Mouse (Mus musculus): ENCODE measurements around the gene Smarca2. TPM values are rescaled to one million over a fixed set of nuclear protein-coding genes. Genes with fewer than 3 reads are reported as not detected.

Gene Smarca2
- polyA plus RNA-seq (2012; fragmentation: generic; extraction: Trizol), result 2.1 TPM
- long read RNA-seq, experiment 1, partial matches to known transcripts, result 5 of 12 reads
- long read RNA-seq, experiment 1, other reads (novel, unspliced or antisense), result 6 of 12 reads
- long read RNA-seq, experiment 2, partial matches to known transcripts, result 15 of 33 reads
- long read RNA-seq, experiment 2, other reads (novel, unspliced or antisense), result 17 of 33 reads

DNA sequence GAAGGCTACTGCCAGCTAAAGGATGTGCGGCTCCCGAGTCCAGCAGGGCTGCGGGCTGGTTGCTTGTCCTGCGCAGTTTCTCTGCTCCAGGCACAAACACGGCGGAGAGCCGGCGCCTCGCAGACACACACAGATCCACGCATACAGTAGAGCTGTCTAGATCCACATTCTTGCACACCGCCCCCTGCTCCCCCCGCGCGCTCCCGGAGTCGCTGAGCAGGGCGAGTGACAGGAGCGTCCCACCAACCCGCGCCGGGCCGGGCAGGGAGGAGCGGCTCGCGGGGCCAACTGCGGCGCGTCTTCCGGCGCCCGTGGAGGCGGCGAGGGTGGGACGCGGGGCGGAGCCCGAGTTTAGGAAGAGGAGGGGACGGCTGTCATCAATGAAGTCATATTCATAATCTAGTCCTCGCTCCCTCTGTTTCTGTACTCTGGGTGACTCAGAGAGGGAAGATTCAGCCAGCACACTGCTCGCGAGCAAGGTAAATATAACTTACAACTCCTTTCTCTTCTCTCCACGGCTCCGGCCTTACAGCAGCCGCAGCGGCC lies at the start of gene Smarca2:
Smarca2 (plus strand) TSS at position 296 of the 546 bp plus-strand sequence.
- Histone ChIP-seq H3K4me3 (ENCODE audit: insufficient read depth, poor library complexity, severe bottlenecking) (peak within 1 kb of the TSS; percentile 31), H3K36me3 (ENCODE audit: control insufficient read depth, insufficient read depth) (no peaks in the 10 kb centered on the region), H3K79me2 (ENCODE audit: control insufficient read depth, insufficient read depth) (no peaks in the 10 kb centered on the region), H3K79me3 (ENCODE audit: low read depth) (no peaks in the 10 kb centered on the region), H3ac (ENCODE audit: control insufficient read depth, insufficient read length, low read depth) (peak within 1 kb of the TSS; percentile 36), H3K27me3 (ENCODE audit: control insufficient read depth, insufficient read depth, insufficient read length) (peaks cover 29% of the 10 kb centered on the region)
- TF ChIP-seq USF1 (IDR thresholded peaks at IDR 0.05; ENCODE audit: low read depth) (no peak), MYOG (IDR thresholded peaks at IDR 0.05; ENCODE audit: control insufficient read depth, extremely low read depth, insufficient read length) (no peak), CTCF (IDR thresholded peaks at IDR 0.05; ENCODE audit: control insufficient read depth, insufficient read depth, insufficient read length) (no peak), MYOD1 (IDR thresholded peaks at IDR 0.05; ENCODE audit: control insufficient read depth, insufficient read length, low read depth) (no peak), FOSL1 (IDR thresholded peaks at IDR 0.05; ENCODE audit: insufficient read depth, low read length, poor library complexity, severe bottlenecking) (no peak), CEBPB (IDR thresholded peaks at IDR 0.05; ENCODE audit: low read depth) (no peak), MAX (IDR thresholded peaks at IDR 0.05) (no peak)

DNA sequence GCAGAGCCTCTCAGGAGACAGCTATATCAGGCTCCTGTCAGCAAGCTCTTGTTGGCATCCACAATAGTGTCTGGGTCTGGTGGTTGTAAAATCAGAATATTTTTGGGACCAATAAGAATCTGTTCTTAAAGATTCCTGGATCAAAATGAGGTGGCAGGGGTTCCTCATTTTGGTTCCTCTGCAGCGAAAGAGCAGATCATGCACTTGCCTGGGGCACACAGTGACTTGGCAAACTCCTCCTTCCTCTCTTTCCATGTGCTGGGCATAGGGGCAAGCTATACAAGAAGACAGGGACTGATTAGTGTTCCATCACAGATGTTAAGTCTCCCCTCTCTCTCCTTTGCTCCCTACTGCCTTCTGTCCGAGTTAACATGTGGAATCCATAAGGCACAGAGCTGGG lies 40.0 kb upstream of the Smarca2 start:
- Histone ChIP-seq H3K36me3 (ENCODE audit: control insufficient read depth, insufficient read depth) (no peaks in the 10 kb centered on the region), H3K27me3 (ENCODE audit: control insufficient read depth, insufficient read depth, insufficient read length) (no peaks in the 10 kb centered on the region), H3K79me3 (ENCODE audit: low read depth) (no peaks in the 10 kb centered on the region), H3K4me3 (ENCODE audit: insufficient read depth, poor library complexity, severe bottlenecking) (no peak overlapping the region), H3ac (ENCODE audit: control insufficient read depth, insufficient read length, low read depth) (no peak overlapping the region), H3K79me2 (ENCODE audit: control insufficient read depth, insufficient read depth) (no peaks in the 10 kb centered on the region)
- no peak for TF ChIP-seq MYOG (IDR thresholded peaks at IDR 0.05; ENCODE audit: control insufficient read depth, extremely low read depth, insufficient read length)
- no peak for TF ChIP-seq FOSL1 (IDR thresholded peaks at IDR 0.05; ENCODE audit: insufficient read depth, low read length, poor library complexity, severe bottlenecking)
- TF ChIP-seq CTCF (IDR thresholded peaks at IDR 0.05; ENCODE audit: control insufficient read depth, insufficient read depth, insufficient read length), result no peak
- TF ChIP-seq MYOD1 (IDR thresholded peaks at IDR 0.05; ENCODE audit: control insufficient read depth, insufficient read length, low read depth), result no peak
- TF ChIP-seq MAX (IDR thresholded peaks at IDR 0.05), result no peak
- TF ChIP-seq CEBPB (IDR thresholded peaks at IDR 0.05; ENCODE audit: low read depth), result no peak
- TF ChIP-seq USF1 (IDR thresholded peaks at IDR 0.05; ENCODE audit: low read depth), result no peak

DNA sequence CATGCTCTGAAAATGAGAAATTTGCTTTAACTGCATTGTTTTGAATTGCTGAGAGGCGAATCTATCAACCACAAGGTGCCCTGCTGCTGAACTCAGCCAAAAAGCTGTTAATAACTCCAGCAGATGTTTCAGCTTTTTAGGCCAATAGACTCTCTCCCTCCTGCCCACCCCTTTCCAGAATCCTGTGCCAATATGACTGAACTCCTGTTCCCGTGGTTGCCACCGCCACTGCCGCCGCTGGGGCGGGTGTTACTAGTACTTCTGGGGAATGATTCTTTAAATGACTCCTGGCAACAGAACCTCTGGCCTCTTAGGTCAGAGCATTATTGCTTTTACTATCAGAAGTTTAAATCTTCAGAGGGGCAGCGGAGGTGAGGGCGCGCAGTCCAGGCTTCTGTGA lies 38.7 kb upstream of the Smarca2 start:
- no peak overlapping the region for H3ac ChIP-seq (ENCODE audit: control insufficient read depth, insufficient read length, low read depth)
- no peaks in the 10 kb centered on the region for H3K36me3 ChIP-seq (ENCODE audit: control insufficient read depth, insufficient read depth)
- H3K27me3 ChIP-seq (ENCODE audit: control insufficient read depth, insufficient read depth, insufficient read length), result no peaks in the 10 kb centered on the region
- TF ChIP-seq MYOG (IDR thresholded peaks at IDR 0.05; ENCODE audit: control insufficient read depth, extremely low read depth, insufficient read length), result no peak
- no peak for TF ChIP-seq CEBPB (IDR thresholded peaks at IDR 0.05; ENCODE audit: low read depth)
- TF ChIP-seq MAX (IDR thresholded peaks at IDR 0.05), result no peak
- no peak for TF ChIP-seq FOSL1 (IDR thresholded peaks at IDR 0.05; ENCODE audit: insufficient read depth, low read length, poor library complexity, severe bottlenecking)
- no peak for TF ChIP-seq MYOD1 (IDR thresholded peaks at IDR 0.05; ENCODE audit: control insufficient read depth, insufficient read length, low read depth)
- H3K4me3 ChIP-seq (ENCODE audit: insufficient read depth, poor library complexity, severe bottlenecking), result no peak overlapping the region
- no peaks in the 10 kb centered on the region for H3K79me3 ChIP-seq (ENCODE audit: low read depth)
- H3K79me2 ChIP-seq (ENCODE audit: control insufficient read depth, insufficient read depth), result no peaks in the 10 kb centered on the region

DNA sequence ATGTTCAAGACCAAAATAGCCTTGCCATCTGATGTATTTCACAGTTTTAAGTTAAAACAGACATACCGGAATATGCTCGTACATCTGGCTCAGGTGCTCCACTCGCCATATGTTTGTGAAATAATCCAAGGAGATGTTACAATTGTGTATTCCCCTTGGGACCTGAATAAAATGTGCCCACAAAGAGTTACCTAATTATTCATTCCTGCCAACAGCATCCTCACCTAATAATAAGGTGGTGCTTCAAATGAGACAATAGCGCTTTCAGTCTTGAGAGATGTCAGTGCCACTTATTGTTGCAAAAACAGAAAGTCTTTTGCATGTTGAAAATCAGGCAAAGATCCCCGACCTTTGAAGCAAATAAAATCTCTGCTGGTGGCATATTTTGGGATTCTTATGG lies 36.6 kb upstream of the Smarca2 start:
- no peaks in the 10 kb centered on the region for H3K79me3 ChIP-seq (ENCODE audit: low read depth)
- no peaks in the 10 kb centered on the region for H3K36me3 ChIP-seq (ENCODE audit: control insufficient read depth, insufficient read depth)
- H3K27me3 ChIP-seq (ENCODE audit: control insufficient read depth, insufficient read depth, insufficient read length), result no peaks in the 10 kb centered on the region
- TF ChIP-seq MYOD1 (IDR thresholded peaks at IDR 0.05; ENCODE audit: control insufficient read depth, insufficient read length, low read depth) (no peak), MAX (IDR thresholded peaks at IDR 0.05) (no peak), MYOG (IDR thresholded peaks at IDR 0.05; ENCODE audit: control insufficient read depth, extremely low read depth, insufficient read length) (no peak), CTCF (IDR thresholded peaks at IDR 0.05; ENCODE audit: control insufficient read depth, insufficient read depth, insufficient read length) (no peak)
- H3K79me2 ChIP-seq (ENCODE audit: control insufficient read depth, insufficient read depth), result no peaks in the 10 kb centered on the region
- H3ac ChIP-seq (ENCODE audit: control insufficient read depth, insufficient read length, low read depth), result no peak overlapping the region
- no peak overlapping the region for H3K4me3 ChIP-seq (ENCODE audit: insufficient read depth, poor library complexity, severe bottlenecking)

DNA sequence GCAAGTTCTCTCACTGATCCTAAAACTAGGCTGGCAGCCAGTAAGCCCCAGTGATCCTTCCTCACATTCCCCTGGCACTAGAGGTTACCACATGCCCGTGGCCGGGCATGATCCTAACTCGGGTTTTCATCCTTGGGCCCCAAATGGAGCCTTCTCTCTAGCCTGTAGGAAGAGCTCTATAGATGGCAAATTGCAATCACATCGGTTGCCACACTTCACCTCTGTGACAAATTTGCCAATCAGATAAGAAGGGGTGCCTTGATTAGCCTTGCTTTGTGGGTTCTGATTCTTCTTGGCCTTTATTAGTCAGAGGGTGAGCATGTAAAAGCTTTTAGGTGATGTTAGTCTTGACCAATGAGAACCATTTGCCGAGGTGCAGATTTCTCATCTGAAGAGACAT lies 35.9 kb upstream of the Smarca2 start:
- TF ChIP-seq CEBPB (IDR thresholded peaks at IDR 0.05; ENCODE audit: low read depth) (no peak), FOSL1 (IDR thresholded peaks at IDR 0.05; ENCODE audit: insufficient read depth, low read length, poor library complexity, severe bottlenecking) (no peak), CTCF (IDR thresholded peaks at IDR 0.05; ENCODE audit: control insufficient read depth, insufficient read depth, insufficient read length) (no peak), MAX (IDR thresholded peaks at IDR 0.05) (no peak), MYOG (IDR thresholded peaks at IDR 0.05; ENCODE audit: control insufficient read depth, extremely low read depth, insufficient read length) (no peak), MYOD1 (IDR thresholded peaks at IDR 0.05; ENCODE audit: control insufficient read depth, insufficient read length, low read depth) (no peak), USF1 (IDR thresholded peaks at IDR 0.05; ENCODE audit: low read depth) (no peak)
- no peaks in the 10 kb centered on the region for H3K79me3 ChIP-seq (ENCODE audit: low read depth)

DNA sequence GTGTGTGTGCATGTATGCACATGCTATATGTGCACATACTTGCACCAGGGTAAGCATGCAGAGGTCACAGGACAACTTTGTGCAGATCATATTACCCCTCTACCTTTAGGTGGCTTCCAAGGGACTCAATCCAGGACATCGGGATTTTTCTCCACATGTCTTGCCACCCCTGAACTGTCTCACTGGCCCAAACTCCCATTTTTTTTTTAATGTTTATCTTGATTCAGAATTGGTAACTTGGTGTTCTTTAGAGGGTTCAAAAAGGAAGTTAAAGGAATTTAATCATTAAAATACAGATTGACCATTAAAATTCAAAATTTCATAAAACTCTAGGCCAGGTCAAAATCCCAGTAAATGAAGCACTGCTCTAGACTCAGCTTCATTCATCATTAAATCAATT lies 35.4 kb upstream of the Smarca2 start:
- H3K79me2 ChIP-seq (ENCODE audit: control insufficient read depth, insufficient read depth), result no peaks in the 10 kb centered on the region
- H3K79me3 ChIP-seq (ENCODE audit: low read depth), result no peaks in the 10 kb centered on the region
- no peak overlapping the region for H3ac ChIP-seq (ENCODE audit: control insufficient read depth, insufficient read length, low read depth)
- H3K36me3 ChIP-seq (ENCODE audit: control insufficient read depth, insufficient read depth), result no peaks in the 10 kb centered on the region
- no peak overlapping the region for H3K4me3 ChIP-seq (ENCODE audit: insufficient read depth, poor library complexity, severe bottlenecking)
- no peaks in the 10 kb centered on the region for H3K27me3 ChIP-seq (ENCODE audit: control insufficient read depth, insufficient read depth, insufficient read length)
- TF ChIP-seq CEBPB (IDR thresholded peaks at IDR 0.05; ENCODE audit: low read depth) (no peak), CTCF (IDR thresholded peaks at IDR 0.05; ENCODE audit: control insufficient read depth, insufficient read depth, insufficient read length) (no peak), MYOG (IDR thresholded peaks at IDR 0.05; ENCODE audit: control insufficient read depth, extremely low read depth, insufficient read length) (no peak), MAX (IDR thresholded peaks at IDR 0.05) (no peak), MYOD1 (IDR thresholded peaks at IDR 0.05; ENCODE audit: control insufficient read depth, insufficient read length, low read depth) (no peak), FOSL1 (IDR thresholded peaks at IDR 0.05; ENCODE audit: insufficient read depth, low read length, poor library complexity, severe bottlenecking) (no peak), USF1 (IDR thresholded peaks at IDR 0.05; ENCODE audit: low read depth) (no peak)

More for the DNA sequence above, 35.9 kb upstream of the Smarca2 start:
- Histone ChIP-seq H3ac (ENCODE audit: control insufficient read depth, insufficient read length, low read depth) (no peak overlapping the region), H3K36me3 (ENCODE audit: control insufficient read depth, insufficient read depth) (no peaks in the 10 kb centered on the region), H3K4me3 (ENCODE audit: insufficient read depth, poor library complexity, severe bottlenecking) (no peak overlapping the region), H3K27me3 (ENCODE audit: control insufficient read depth, insufficient read depth, insufficient read length) (no peaks in the 10 kb centered on the region), H3K79me2 (ENCODE audit: control insufficient read depth, insufficient read depth) (no peaks in the 10 kb centered on the region)
